Mouse (Mus musculus): ENCODE data around the gene I830077J02Rik. TPM values are rescaled to one million over a fixed set of nuclear protein-coding genes. Genes with fewer than 3 reads are reported as not detected.

I830077J02Rik gene
- polyA plus RNA-seq, 1 experiment from 2014 or later: 0.76 TPM

DNA sequence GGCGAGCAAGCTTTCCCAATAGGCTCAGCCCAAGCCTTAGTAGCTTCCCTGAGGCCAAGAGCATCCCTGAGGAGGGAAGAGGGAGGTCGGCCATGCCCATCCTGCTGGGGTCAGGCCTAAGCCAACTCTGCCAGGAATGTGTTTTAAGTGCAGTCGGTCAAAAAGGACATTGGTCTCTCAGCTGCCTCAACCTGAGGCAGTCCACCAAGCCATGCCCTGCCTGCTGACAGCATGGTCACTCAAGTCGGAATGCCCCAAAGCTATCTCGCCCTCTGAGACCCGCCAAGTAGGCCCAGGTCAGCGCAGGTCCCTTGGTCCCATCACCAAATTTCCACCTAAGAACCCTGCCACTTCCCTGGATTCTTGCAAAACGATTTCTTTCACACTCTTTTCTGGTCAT is 53.7 kb downstream of the I830077J02Rik start:
- no peak for DNase-seq (ENCODE audit: low spot score)
- Histone ChIP-seq H3K9ac (ENCODE audit: low read length) (no peak overlapping the region), H3K4me1 (ENCODE audit: control insufficient read depth, insufficient read depth, low read length) (no peaks in the 10 kb centered on the region), H3K4me3 (ENCODE audit: low read depth, low read length) (no peak overlapping the region), H3K36me3 (ENCODE audit: control insufficient read depth, insufficient read depth, low read length) (no peaks in the 10 kb centered on the region), H3K27me3 (ENCODE audit: control insufficient read depth, insufficient read depth, low read length) (no peaks in the 10 kb centered on the region), H3K27ac (ENCODE audit: low read depth, low read length) (no peak overlapping the region), H3K9me3 (ENCODE audit: control insufficient read depth, low read length) (no peaks in the 10 kb centered on the region), H3K4me2 (ENCODE audit: low read depth) (no peak overlapping the region)
- ATAC-seq (ENCODE audit: insufficient read depth, low FRiP score, low TSS enrichment): no peak
- 79% methylated on average over 8 of the region's 8 CpGs for WGBS

DNA sequence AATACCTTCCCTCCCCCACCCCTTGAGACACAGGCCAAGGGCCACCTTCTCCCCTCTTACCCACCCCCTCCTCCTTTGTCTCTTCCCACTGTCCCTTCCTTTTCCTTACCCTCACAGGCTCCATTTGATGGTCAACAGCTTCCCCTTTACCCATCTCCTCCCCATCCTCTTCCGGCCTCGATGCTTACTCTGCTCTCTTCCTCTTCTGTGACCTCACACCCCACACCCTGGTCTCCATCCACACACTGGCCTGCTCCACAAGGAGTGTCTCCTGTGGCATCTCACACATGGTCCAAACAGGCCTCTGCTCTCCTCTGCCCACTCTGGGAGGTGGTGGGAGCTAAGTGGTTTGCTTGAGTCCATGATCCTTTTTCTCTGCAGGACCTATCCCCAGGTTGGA is 54.5 kb downstream of the I830077J02Rik start:
- Histone ChIP-seq H3K4me1 (ENCODE audit: control insufficient read depth, insufficient read depth, low read length) (no peaks in the 10 kb centered on the region), H3K4me3 (ENCODE audit: low read depth, low read length) (no peak overlapping the region), H3K27ac (ENCODE audit: low read depth, low read length) (no peak overlapping the region), H3K9ac (ENCODE audit: low read length) (no peak overlapping the region), H3K4me2 (ENCODE audit: low read depth) (no peak overlapping the region), H3K36me3 (ENCODE audit: control insufficient read depth, insufficient read depth, low read length) (no peaks in the 10 kb centered on the region), H3K9me3 (ENCODE audit: control insufficient read depth, low read length) (no peaks in the 10 kb centered on the region), H3K27me3 (ENCODE audit: control insufficient read depth, insufficient read depth, low read length) (no peaks in the 10 kb centered on the region)
- DNase-seq (ENCODE audit: low spot score) (no peak), ATAC-seq (ENCODE audit: insufficient read depth, low FRiP score, low TSS enrichment) (no peak)
- 87% methylated on average over 2 of the region's 2 CpGs for WGBS

DNA sequence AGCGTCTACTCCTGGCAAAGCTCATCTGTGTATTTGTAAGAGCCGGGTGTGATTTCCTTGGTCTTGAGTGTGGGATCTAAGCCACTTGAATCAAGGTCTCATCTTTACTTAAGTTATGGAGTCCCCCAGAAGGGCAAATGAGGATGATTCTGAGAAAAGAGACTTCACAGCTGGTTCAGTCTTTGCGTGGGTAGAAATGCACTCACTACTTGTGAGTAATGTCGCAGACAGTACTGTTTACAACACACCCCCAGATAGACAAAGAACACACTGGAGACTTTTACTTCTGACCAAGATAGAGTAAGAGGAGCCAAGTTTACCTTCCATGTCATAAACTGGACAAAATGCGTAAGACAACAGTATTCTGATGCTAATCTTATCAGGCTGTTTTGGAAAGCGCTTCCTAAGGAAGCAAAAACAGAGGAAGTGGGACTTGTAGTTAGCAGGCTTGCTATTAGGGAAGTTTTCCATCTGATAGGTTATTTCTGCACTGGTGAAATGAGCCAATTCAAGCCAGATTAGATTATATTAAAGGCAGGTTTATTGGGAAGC is 55.1 kb downstream of the I830077J02Rik start:
- WGBS: 90% methylated on average over 6 of the region's 6 CpGs
- ATAC-seq (ENCODE audit: insufficient read depth, low FRiP score, low TSS enrichment) (no peak), DNase-seq (ENCODE audit: low spot score) (no peak)
- no peaks in the 10 kb centered on the region for H3K27me3 ChIP-seq (ENCODE audit: control insufficient read depth, insufficient read depth, low read length)
- no peak overlapping the region for H3K4me2 ChIP-seq (ENCODE audit: low read depth)
- H3K36me3 ChIP-seq (ENCODE audit: control insufficient read depth, insufficient read depth, low read length): no peaks in the 10 kb centered on the region
- no peaks in the 10 kb centered on the region for H3K4me1 ChIP-seq (ENCODE audit: control insufficient read depth, insufficient read depth, low read length)
- no peak overlapping the region for H3K4me3 ChIP-seq (ENCODE audit: low read depth, low read length)
- H3K9ac ChIP-seq (ENCODE audit: low read length): no peak overlapping the region
- no peaks in the 10 kb centered on the region for H3K9me3 ChIP-seq (ENCODE audit: control insufficient read depth, low read length)
- H3K27ac ChIP-seq (ENCODE audit: low read depth, low read length): no peak overlapping the region

DNA sequence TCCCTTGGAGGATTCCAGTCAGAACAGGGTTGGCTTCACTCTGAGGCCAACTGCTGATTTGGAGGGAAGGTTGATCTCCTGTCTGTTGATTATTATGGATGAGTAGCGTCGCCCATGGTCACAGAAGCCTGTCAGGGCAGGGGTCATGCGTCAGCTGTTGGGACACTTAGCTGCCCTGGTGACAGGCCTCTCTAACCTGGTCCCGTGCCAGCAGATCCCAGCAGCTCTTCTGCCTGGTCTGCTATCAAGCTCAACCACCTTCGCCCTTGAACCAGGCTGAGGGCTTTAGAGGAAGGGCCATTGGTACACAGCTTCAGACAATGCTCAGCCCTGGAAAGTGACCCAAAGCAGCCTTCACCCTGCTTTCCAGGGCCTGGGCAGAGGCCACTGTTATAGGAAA is 56.4 kb downstream of the I830077J02Rik start:
- 80% methylated on average over 5 of the region's 5 CpGs for WGBS

More for the DNA sequence above, 56.4 kb downstream of the I830077J02Rik start:
- Histone ChIP-seq H3K36me3 (ENCODE audit: control insufficient read depth, insufficient read depth, low read length) (no peaks in the 10 kb centered on the region), H3K4me1 (ENCODE audit: control insufficient read depth, insufficient read depth, low read length) (no peaks in the 10 kb centered on the region), H3K4me2 (ENCODE audit: low read depth) (no peak overlapping the region), H3K4me3 (ENCODE audit: low read depth, low read length) (no peak overlapping the region), H3K27me3 (ENCODE audit: control insufficient read depth, insufficient read depth, low read length) (no peaks in the 10 kb centered on the region), H3K9me3 (ENCODE audit: control insufficient read depth, low read length) (no peaks in the 10 kb centered on the region), H3K27ac (ENCODE audit: low read depth, low read length) (no peak overlapping the region), H3K9ac (ENCODE audit: low read length) (no peak overlapping the region)
- DNase-seq (ENCODE audit: low spot score): no peak
- no peak for ATAC-seq (ENCODE audit: insufficient read depth, low FRiP score, low TSS enrichment)

Other genes with a start within 250 kb of the I830077J02Rik start
- 43.3 and 45.9 TPM in 2 replicates for gene Ddx20, start 245.1 kb downstream of the I830077J02Rik start, polyA plus RNA-seq (2014; fragmentation: Nextera tagmentation; extraction: Ambion mirVana)
- 1.0 and 1.8 TPM in 2 replicates for gene Inka2, start 228.1 kb downstream of the I830077J02Rik start, polyA plus RNA-seq (2014; fragmentation: Nextera tagmentation; extraction: Ambion mirVana)
- 68.1 and 75.9 TPM in 2 replicates for gene Rap1a, start 131.3 kb downstream of the I830077J02Rik start, polyA plus RNA-seq (2014; fragmentation: Nextera tagmentation; extraction: Ambion mirVana)
- gene Adora3, start 61.8 kb downstream of the I830077J02Rik start, polyA plus RNA-seq (2014; fragmentation: Nextera tagmentation; extraction: Ambion mirVana): 0.19 and 0.31 TPM in 2 replicates
- not detected in 2 replicates for gene Tmigd3, start 61.8 kb downstream of the I830077J02Rik start, polyA plus RNA-seq (2014; fragmentation: Nextera tagmentation; extraction: Ambion mirVana)
- 131 and 132 TPM in 2 replicates for gene Wdr77, start 26.7 kb upstream of the I830077J02Rik start, polyA plus RNA-seq (2014; fragmentation: Nextera tagmentation; extraction: Ambion mirVana)
- gene Atp5f1, start 27.4 kb upstream of the I830077J02Rik start, polyA plus RNA-seq (2014; fragmentation: Nextera tagmentation; extraction: Ambion mirVana): 548 and 549 TPM in 2 replicates
- 2.0 and 3.2 TPM in 2 replicates for gene Ovgp1, start 41.0 kb upstream of the I830077J02Rik start, polyA plus RNA-seq (2014; fragmentation: Nextera tagmentation; extraction: Ambion mirVana)
- not detected in 2 replicates for gene Pifo, start 82.0 kb upstream of the I830077J02Rik start, polyA plus RNA-seq (2014; fragmentation: Nextera tagmentation; extraction: Ambion mirVana)
- gene Chil5, start 100.2 kb upstream of the I830077J02Rik start, polyA plus RNA-seq (2014; fragmentation: Nextera tagmentation; extraction: Ambion mirVana): not detected in 2 replicates
- not detected in 2 replicates for gene Chia1, start 180.6 kb upstream of the I830077J02Rik start, polyA plus RNA-seq (2014; fragmentation: Nextera tagmentation; extraction: Ambion mirVana)
- gene Chil3, start 234.9 kb upstream of the I830077J02Rik start, polyA plus RNA-seq (2014; fragmentation: Nextera tagmentation; extraction: Ambion mirVana): not detected in 2 replicates

All from neural tube, embryonic 11.5 days (tissue).